Mouse (Mus musculus) CH12.LX (cell line): ENCODE data around the gene Slain1. TPM values are rescaled to one million over a fixed set of nuclear protein-coding genes. Genes with fewer than 3 reads are reported as not detected.

Source experiments
- DNase-seq: peaks from one replicate; pipeline ENCODE4 v3.0.0-alpha.2; 2013; ENCODE audit errors: extremely low read depth
- H3K27ac ChIP-seq: 2 replicates; pipeline ENCODE4 v1.5.1; 2012; ENCODE audit warnings: low read depth, mild to moderate bottlenecking, control low read depth, moderate library complexity; ENCODE audit not compliant: insufficient read depth
- H3K27me3 ChIP-seq: replicated peaks from 2 replicates; pipeline ENCODE3; 2012; ENCODE audit warnings: inconsistent platforms
- H3K36me3 ChIP-seq, 2 experiments: replicated peaks in 1 of 2; 2 replicates each; pipeline versions ENCODE3 to v1.6.1; 2012; ENCODE audit warnings: inconsistent platforms in 1 of 2, low read length in 1 of 2, mild to moderate bottlenecking in 1 of 2, mixed read lengths in 1 of 2, moderate library complexity in 1 of 2; ENCODE audit not compliant: control insufficient read depth in 1 of 2, insufficient read depth in 1 of 2
- H3K4me1 ChIP-seq, 2 experiments: 2 replicates each; pipeline ENCODE4 v1.6.1; 2012; ENCODE audit warnings: inconsistent platforms in 1 of 2, moderate library complexity in 1 of 2; ENCODE audit not compliant: insufficient read depth in 2 of 2, control insufficient read depth in 1 of 2
- H3K4me2 ChIP-seq: 2 replicates; pipeline ENCODE4 v1.6.1; 2012; ENCODE audit warnings: low read depth, mild to moderate bottlenecking, control low read depth; ENCODE audit not compliant: poor library complexity, insufficient read depth, severe bottlenecking
- H3K4me3 ChIP-seq, 3 experiments: fragments of 150-350 bp in 1 of 3; sonication (generic) in 1 of 3; replicated peaks in 1 of 3; 2 replicates each; pipeline versions ENCODE3 to v1.5.1; 2011 to 2012; ENCODE audit warnings: low read depth in 2 of 3, low read length in 2 of 3, mild to moderate bottlenecking in 2 of 3, moderate library complexity in 2 of 3, control low read depth in 1 of 3, improper control_type of control experiment in 1 of 3, inconsistent platforms in 1 of 3, mixed read lengths in 1 of 3; ENCODE audit not compliant: poor library complexity in 1 of 3
- H3K79me2 ChIP-seq: replicated peaks from 2 replicates; pipeline ENCODE4 v1.6.1; 2012; ENCODE audit warnings: mild to moderate bottlenecking, moderate library complexity; ENCODE audit not compliant: control insufficient read depth, poor library complexity, insufficient read depth, severe bottlenecking; ENCODE audit errors: extremely low read depth
- H3K9ac ChIP-seq: 2 replicates; pipeline ENCODE4 v1.6.1; 2012; ENCODE audit warnings: low read depth, mild to moderate bottlenecking, control low read depth, moderate library complexity; ENCODE audit not compliant: insufficient read depth
- H3K9me3 ChIP-seq: replicated peaks from 2 replicates; pipeline ENCODE3; 2012; ENCODE audit warnings: low read length, inconsistent platforms, mixed read lengths
- BHLHE40 ChIP-seq: IDR thresholded peaks from 2 replicates; pipeline ENCODE4 v1.6.1; 2011; ENCODE audit warnings: mild to moderate bottlenecking, low read depth, low read length, improper control_type of control experiment
- CHD1 ChIP-seq: IDR thresholded peaks from 2 replicates; pipeline ENCODE4 v1.6.1; 2012; ENCODE audit warnings: low read depth, low read length, improper control_type of control experiment, inconsistent platforms
- CHD2 ChIP-seq: IDR thresholded peaks from 2 replicates; pipeline ENCODE4 v1.6.1; 2011; ENCODE audit warnings: low read length, improper control_type of control experiment
- CTCF ChIP-seq, 2 experiments: IDR thresholded peaks in 1 of 2; conservative IDR thresholded peaks in 1 of 2; 2 replicates each; pipeline ENCODE4 v1.5.1; 2011 to 2012; ENCODE audit warnings: low read depth in 2 of 2, low read length in 2 of 2, improper control_type of control experiment in 1 of 2, inconsistent platforms in 1 of 2, mild to moderate bottlenecking in 1 of 2, moderate library complexity in 1 of 2
- ELF1 ChIP-seq: IDR thresholded peaks from 2 replicates; pipeline ENCODE4 v1.6.1; 2014; ENCODE audit warnings: low read depth, mild to moderate bottlenecking, inconsistent platforms, low read length, improper control_type of control experiment
- EP300 ChIP-seq: IDR thresholded peaks from 2 replicates; pipeline ENCODE4 v1.6.1; 2011; ENCODE audit warnings: low read length, improper control_type of control experiment
- ETS1 ChIP-seq: conservative IDR thresholded peaks from 2 replicates; pipeline ENCODE4 v1.6.1; 2012; ENCODE audit warnings: low read depth, mild to moderate bottlenecking, inconsistent platforms, low read length, improper control_type of control experiment, moderate library complexity
- GABPA ChIP-seq: IDR thresholded peaks from 2 replicates; pipeline ENCODE4 v1.6.1; 2012; ENCODE audit warnings: low read depth, low read length, improper control_type of control experiment, inconsistent platforms; ENCODE audit not compliant: insufficient replicate concordance
- HCFC1 ChIP-seq: IDR thresholded peaks from 2 replicates; pipeline ENCODE4 v1.6.1; 2012; ENCODE audit warnings: low read depth, mild to moderate bottlenecking, inconsistent platforms, low read length, improper control_type of control experiment
- JUN ChIP-seq: IDR thresholded peaks from 2 replicates; pipeline ENCODE4 v1.6.1; 2011; ENCODE audit warnings: low read depth, mild to moderate bottlenecking, low read length, improper control_type of control experiment, moderate library complexity; ENCODE audit not compliant: insufficient read depth
- JUND ChIP-seq: conservative IDR thresholded peaks from 2 replicates; pipeline ENCODE4 v1.6.1; 2011; ENCODE audit warnings: low read depth, low read length, improper control_type of control experiment
- KAT2A ChIP-seq: IDR thresholded peaks from 2 replicates; pipeline ENCODE4 v1.6.1; 2012; ENCODE audit warnings: low read length, improper control_type of control experiment, inconsistent platforms; ENCODE audit not compliant: insufficient replicate concordance
- MAFK ChIP-seq: IDR thresholded peaks from 2 replicates; pipeline ENCODE4 v1.6.1; 2011; ENCODE audit warnings: low read length, improper control_type of control experiment; ENCODE audit not compliant: insufficient replicate concordance
- MAX ChIP-seq: IDR thresholded peaks from 2 replicates; pipeline ENCODE4 v1.6.1; 2011; ENCODE audit warnings: low read length, improper control_type of control experiment
- MAZ ChIP-seq: IDR thresholded peaks from 2 replicates; pipeline ENCODE4 v1.6.1; 2012; ENCODE audit warnings: low read depth, mild to moderate bottlenecking, inconsistent platforms, low read length, improper control_type of control experiment, moderate library complexity
- MEF2A ChIP-seq: IDR thresholded peaks from 2 replicates; pipeline ENCODE4 v1.6.1; 2014; ENCODE audit warnings: low read depth, mild to moderate bottlenecking, inconsistent platforms, low read length, improper control_type of control experiment, borderline replicate concordance
- MXI1 ChIP-seq: IDR thresholded peaks from 2 replicates; pipeline ENCODE4 v1.6.1; 2011; ENCODE audit warnings: mild to moderate bottlenecking, low read depth, low read length, improper control_type of control experiment
- MYC ChIP-seq: IDR thresholded peaks from 2 replicates; pipeline ENCODE4 v1.6.1; 2011; ENCODE audit warnings: low read depth, mild to moderate bottlenecking, improper control_type of control experiment, low read length
- NRF1 ChIP-seq: IDR thresholded peaks from 2 replicates; pipeline ENCODE4 v1.6.1; 2014; ENCODE audit warnings: low read depth, mild to moderate bottlenecking, inconsistent platforms, low read length, improper control_type of control experiment, moderate library complexity
- PAX5 ChIP-seq: IDR thresholded peaks from 2 replicates; pipeline ENCODE4 v1.6.1; 2012; ENCODE audit warnings: low read length, inconsistent platforms, mixed read lengths
- POLR2A ChIP-seq: IDR thresholded peaks from 2 replicates; pipeline ENCODE4 v1.6.1; 2011; ENCODE audit warnings: low read depth, mild to moderate bottlenecking, improper control_type of control experiment, low read length
- POLR2AphosphoS2 ChIP-seq: IDR thresholded peaks from 2 replicates; pipeline ENCODE4 v1.6.1; 2011; ENCODE audit warnings: low read depth, low read length, improper control_type of control experiment
- RAD21 ChIP-seq: IDR thresholded peaks from 2 replicates; pipeline ENCODE4 v1.6.1; 2011; ENCODE audit warnings: low read depth, mild to moderate bottlenecking, low read length, improper control_type of control experiment, moderate library complexity
- SIN3A ChIP-seq: IDR thresholded peaks from 2 replicates; pipeline ENCODE4 v1.6.1; 2012; ENCODE audit warnings: low read length, improper control_type of control experiment, inconsistent platforms
- SMC3 ChIP-seq: IDR thresholded peaks from 2 replicates; pipeline ENCODE4 v1.6.1; 2011; ENCODE audit warnings: low read depth, low read length, improper control_type of control experiment
- TCF12 ChIP-seq: IDR thresholded peaks from 2 replicates; pipeline ENCODE4 v1.6.1; 2014; ENCODE audit warnings: low read depth, mild to moderate bottlenecking, inconsistent platforms, low read length, improper control_type of control experiment
- UBTF ChIP-seq: IDR thresholded peaks from 2 replicates; pipeline ENCODE4 v1.6.1; 2012; ENCODE audit warnings: low read depth, mild to moderate bottlenecking, inconsistent platforms, low read length, improper control_type of control experiment, moderate library complexity
- USF1 ChIP-seq: IDR thresholded peaks from 2 replicates; pipeline ENCODE4 v1.6.1; 2014; ENCODE audit warnings: low read depth, mild to moderate bottlenecking, inconsistent platforms, low read length, improper control_type of control experiment
- USF2 ChIP-seq: conservative IDR thresholded peaks from 2 replicates; pipeline ENCODE4 v1.6.1; 2011; ENCODE audit warnings: low read depth, low read length, improper control_type of control experiment
- ZC3H11A ChIP-seq: IDR thresholded peaks from 2 replicates; pipeline ENCODE4 v1.6.1; 2012; ENCODE audit warnings: low read depth, mild to moderate bottlenecking, inconsistent platforms, low read length, improper control_type of control experiment
- ZKSCAN1 ChIP-seq: IDR thresholded peaks from 2 replicates; pipeline ENCODE4 v1.6.1; 2012; ENCODE audit warnings: low read depth, inconsistent platforms, low read length, improper control_type of control experiment, borderline replicate concordance
- ZMIZ1 ChIP-seq: IDR thresholded peaks from 2 replicates; pipeline ENCODE4 v1.6.1; 2012; ENCODE audit warnings: low read depth, mild to moderate bottlenecking, inconsistent platforms, low read length, improper control_type of control experiment
- ZNF384 ChIP-seq: IDR thresholded peaks from 2 replicates; pipeline ENCODE4 v1.6.1; 2012; ENCODE audit warnings: low read depth, low read length, improper control_type of control experiment, inconsistent platforms
- dilution Hi-C: fragments of 300-500 bp; cut with MboI; formaldehyde crosslinking; loops from 2 replicates; pipeline ENCODE4 v1.14.3; 2020; ENCODE audit warnings: low sequenced_read_pairs; ENCODE audit not compliant: extremely low pct_unique_long_range_greater_than_20kb, extremely low pct_ligation_motif_present
- in situ Hi-C: fragments of 300-500 bp; cut with MboI; formaldehyde crosslinking; loops from 3 replicates; pipeline ENCODE4 v1.14.3; 2019; ENCODE audit warnings: low sequenced_read_pairs, low pct_ligation_motif_present, low pct_unique_long_range_greater_than_20kb, mixed read lengths
- polyA plus RNA-seq: library from polyadenylated mRNA; unstranded; fragments of >175 nt; gene quantifications from 2 replicates; pipeline ENCODE4 v1.2.1, GENCODE M21; 2012; ENCODE audit warnings: low read depth; ENCODE audit not compliant: insufficient read length
- total RNA-seq, 2 experiments: library from RNA; depleted of rRNA; stranded (reverse); fragments of 300-350 nt in 1 of 2; fragments of >200 nt in 1 of 2; gene quantifications; 2 replicates each; pipeline ENCODE4 v1.2.3; 2012 to 2014

The Slain1 gene
- total and polyA plus RNA-seq, 3 experiments = 13.1 to 15.9 (median 13.6) TPM

- dilution Hi-C loops (no loop called here), in situ Hi-C loops (loop anchor here (25.0 kb wide), 2 partner anchors 319 to 1094 kb away; no protein-coding TSS in a partner anchor)
- Histone ChIP-seq H3K9me3 (no peaks in the 10 kb centered on the region), H3K9ac (no peak overlapping the region), H3K4me3 (no peak overlapping the region), H3K27me3 (no peaks in the 10 kb centered on the region), H3K4me1 (peaks cover 9 to 25% of the 10 kb centered on the region in 2 experiments), H3K36me3 (peaks cover 0 to 3% of the 10 kb centered on the region in 2 experiments), H3K4me2 (peak overlapping the region; percentile 47), H3K27ac (no peak overlapping the region), H3K79me2 (no peaks in the 10 kb centered on the region)
- no peak for DNase-seq
- TF ChIP-seq CTCF (conservative IDR thresholded peaks at IDR 0.05 in 1 of 2, IDR thresholded peaks at IDR 0.05 in 1 of 2; ENCODE audit: low read depth in 2 of 2, low read length in 2 of 2) (no peak), ZMIZ1 (no peak), ELF1 (no peak), PAX5 (no peak), ZNF384 (no peak), JUN (no peak), SIN3A (no peak), USF2 (no peak), USF1 (no peak), BHLHE40 (no peak), KAT2A (no peak)
Observed at GRCm38 (mm10) chr14:103717979-103718378, 68.0 kb downstream of the Slain1 start.

DNA sequence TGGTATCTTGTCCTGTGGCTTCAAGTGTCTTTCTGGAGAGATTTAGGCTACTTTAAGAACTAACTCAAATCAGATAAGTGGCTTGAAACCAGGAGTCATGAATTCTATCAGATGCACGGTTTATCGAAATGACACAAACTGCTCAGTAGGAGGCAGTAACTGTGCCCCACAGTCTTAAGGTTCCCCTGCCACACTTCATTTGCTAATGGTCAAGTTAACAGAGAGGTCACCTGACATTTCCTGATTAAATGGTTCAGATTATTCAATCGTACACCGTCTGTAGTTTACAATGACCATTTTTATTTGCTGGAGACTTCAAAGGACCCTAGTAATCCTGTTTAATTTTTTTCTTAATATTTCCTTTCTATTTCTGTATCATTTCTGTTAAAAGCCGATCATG, 68.4 kb downstream of the Slain1 start:
- no peaks in the 10 kb centered on the region for H3K9me3 ChIP-seq
- peak overlapping the region in 1 of 3 experiments; percentile 62 for H3K4me3 ChIP-seq
- no peak overlapping the region for H3K9ac ChIP-seq
- peaks cover 9 to 23% of the 10 kb centered on the region in 2 experiments for H3K4me1 ChIP-seq
- H3K27ac ChIP-seq = no peak overlapping the region
- H3K36me3 ChIP-seq = peaks cover 0 to 4% of the 10 kb centered on the region in 2 experiments
- H3K4me2 ChIP-seq = peak overlapping the region; percentile 47
- H3K27me3 ChIP-seq = no peaks in the 10 kb centered on the region
- dilution Hi-C loops = no loop called here
- peak; percentile 60 for DNase-seq
- in situ Hi-C loops = loop anchor here (25.0 kb wide), 2 partner anchors 319 to 1094 kb away; no protein-coding TSS in a partner anchor
- no peaks in the 10 kb centered on the region for H3K79me2 ChIP-seq
- no peak for TF ChIP-seq ZC3H11A
- no peak for TF ChIP-seq HCFC1
- no peak for TF ChIP-seq MAX
- TF ChIP-seq MXI1 = no peak; the same call in 1 of the 2 replicates
- no peak for TF ChIP-seq POLR2AphosphoS2
- no peak for TF ChIP-seq KAT2A
- no peak for TF ChIP-seq MAZ
- TF ChIP-seq GABPA = no peak
- no peak for TF ChIP-seq ZKSCAN1
- no peak for TF ChIP-seq MAFK
- TF ChIP-seq JUND = no peak
- no peak for TF ChIP-seq ZMIZ1
- TF ChIP-seq TCF12 = no peak
- TF ChIP-seq UBTF = no peak
- TF ChIP-seq RAD21 = no peak; the same call in 1 of the 2 replicates
- TF ChIP-seq POLR2A = no peak
- no peak for TF ChIP-seq NRF1
- TF ChIP-seq SIN3A = no peak
- TF ChIP-seq CHD2 = no peak
- no peak for TF ChIP-seq JUN
- no peak for TF ChIP-seq ELF1
- no peak for TF ChIP-seq CHD1
- peak; percentile 4 to 68; a peak in 2 of 4 replicates for TF ChIP-seq CTCF (conservative IDR thresholded peaks at IDR 0.05 in 1 of 2, IDR thresholded peaks at IDR 0.05 in 1 of 2; ENCODE audit: low read depth in 2 of 2, low read length in 2 of 2)
- no peak for TF ChIP-seq SMC3
- TF ChIP-seq ETS1 = no peak
- TF ChIP-seq MEF2A = no peak
- TF ChIP-seq EP300 = 0 out of 2 replicates have a peak, but pooled peaks have one; percentile 14
- no peak for TF ChIP-seq MYC
